Comparison of ENCODE assay signal across 16 mouse cellular contexts in the genomic region with DNA sequence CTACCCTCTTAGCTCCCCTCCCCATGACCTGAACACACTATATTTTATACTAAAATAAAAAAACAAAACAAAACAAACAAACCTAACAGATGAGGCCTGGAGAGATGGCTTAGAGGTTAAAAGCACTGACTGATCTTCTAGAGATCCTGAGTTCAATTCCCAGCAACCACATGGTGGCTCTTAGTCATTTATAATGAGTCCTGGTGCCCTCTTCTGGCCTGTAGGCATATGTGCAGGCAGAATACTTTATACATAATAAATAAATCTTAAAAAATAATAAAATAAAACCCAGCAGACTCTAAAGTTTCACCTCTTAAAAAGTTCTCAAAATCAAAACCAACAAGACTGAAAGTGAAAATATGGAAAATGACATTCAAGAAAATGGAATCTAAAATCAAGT. TPM values are rescaled to one million over a fixed set of nuclear protein-coding genes. Genes with fewer than 3 reads are reported as not detected.
DNase-seq lines count a peak whose midpoint lies in the region; ATAC-seq and TF ChIP-seq lines count a peak whose summit lies in the region.
"Had no signal": no experiment of that assay in that cellular context is flagged by ENCODE, and none has a peak within 500 bp of the region (broad histone marks: within the 10 kb centered on the region; RNA-seq: fewer than 3 reads in every experiment).

No protein-coding gene starts in this region.

- TF ChIP-seq CTCF in intestine, postnatal 0 days (IDR thresholded peaks at IDR 0.05; ENCODE audit: low read depth) = peak; percentile 51
- 0 out of 2 replicates have a peak, but pooled peaks have one; percentile 13 for TF ChIP-seq CTCF in midbrain, postnatal 0 days (IDR thresholded peaks at IDR 0.05)

- H3K9me3 ChIP-seq in intestine, postnatal 0 days (ENCODE audit: control insufficient read depth) = no peaks in the 10 kb centered on the region
- no peaks in the 10 kb centered on the region for H3K9me3 ChIP-seq in intestine, embryonic 15.5 days
- H3K9me3 ChIP-seq in midbrain, postnatal 0 days (ENCODE audit: low read length) = peaks cover 4% of the 10 kb centered on the region; the same call in 1 of the 2 replicates
- no peaks in the 10 kb centered on the region for H3K9me3 ChIP-seq in midbrain, embryonic 15.5 days
- H3K9me3 ChIP-seq: forebrain, embryonic 12.5 days; stomach, embryonic 15.5 days had no signal

- H3K27ac ChIP-seq in intestine, postnatal 0 days (ENCODE audit: low read depth, low read length) = no peak overlapping the region
- no peak overlapping the region for H3K27ac ChIP-seq in intestine, embryonic 15.5 days
- H3K27ac ChIP-seq in midbrain, postnatal 0 days (ENCODE audit: low read depth, low read length) = no peak overlapping the region
- H3K27ac ChIP-seq in midbrain, embryonic 15.5 days = no peak overlapping the region
- H3K27ac ChIP-seq: forebrain, embryonic 12.5 days; midbrain, embryonic 12.5 days; stomach, embryonic 15.5 days had no signal

- H3K4me3 ChIP-seq in intestine, postnatal 0 days (ENCODE audit: low read depth, low read length) = no peak overlapping the region
- no peak overlapping the region for H3K4me3 ChIP-seq in intestine, embryonic 15.5 days (replicated peaks)
- H3K4me3 ChIP-seq in midbrain, postnatal 0 days (ENCODE audit: low read depth, low read length) = no peak overlapping the region
- H3K4me3 ChIP-seq in midbrain, embryonic 15.5 days = no peak overlapping the region
- H3K4me3 ChIP-seq: forebrain, embryonic 12.5 days; midbrain, embryonic 12.5 days; stomach, embryonic 15.5 days had no signal

- H3K36me3 ChIP-seq in intestine, postnatal 0 days (ENCODE audit: control insufficient read depth, insufficient read depth) = no peaks in the 10 kb centered on the region
- no peaks in the 10 kb centered on the region for H3K36me3 ChIP-seq in intestine, embryonic 15.5 days
- H3K36me3 ChIP-seq in midbrain, postnatal 0 days (ENCODE audit: insufficient read depth, low read length) = no peaks in the 10 kb centered on the region
- H3K36me3 ChIP-seq in midbrain, embryonic 15.5 days (replicated peaks) = no peaks in the 10 kb centered on the region
- H3K36me3 ChIP-seq: forebrain, embryonic 12.5 days; midbrain, embryonic 12.5 days; stomach, embryonic 15.5 days had no signal

- H3K4me1 ChIP-seq in intestine, postnatal 0 days (replicated peaks; ENCODE audit: control insufficient read depth, insufficient read depth, low read length) = no peaks in the 10 kb centered on the region
- H3K4me1 ChIP-seq in intestine, embryonic 15.5 days (replicated peaks) = no peaks in the 10 kb centered on the region
- no peaks in the 10 kb centered on the region for H3K4me1 ChIP-seq in midbrain, postnatal 0 days (ENCODE audit: insufficient read depth, low read length)
- H3K4me1 ChIP-seq in midbrain, embryonic 15.5 days = no peaks in the 10 kb centered on the region
- H3K4me1 ChIP-seq: forebrain, embryonic 12.5 days; midbrain, embryonic 12.5 days; stomach, embryonic 15.5 days had no signal

- no peak overlapping the region for H3K4me2 ChIP-seq in intestine, postnatal 0 days (replicated peaks; ENCODE audit: low read depth)
- no peak overlapping the region for H3K4me2 ChIP-seq in intestine, embryonic 15.5 days (replicated peaks)
- H3K4me2 ChIP-seq in midbrain, postnatal 0 days (ENCODE audit: low read depth, low read length, poor library complexity, severe bottlenecking) = no peak overlapping the region
- H3K4me2 ChIP-seq in midbrain, embryonic 15.5 days = no peak overlapping the region
- H3K4me2 ChIP-seq: forebrain, embryonic 12.5 days; midbrain, embryonic 12.5 days; stomach, embryonic 15.5 days had no signal

- no peak for DNase-seq in midbrain, postnatal 0 days (ENCODE audit: low spot score)
- DNase-seq in R1 (ENCODE audit: low read depth, low spot score) = peak; percentile 59
- DNase-seq in adrenal gland, adult 2 months = no peak
- no peak for DNase-seq in retina, postnatal 1 day
- DNase-seq in cerebellum, adult 11 months = no peak
- DNase-seq: adrenal gland, postnatal 36 days; cerebellum, postnatal 25 days; heart, postnatal 14 days; thymus, postnatal 4 days had no signal

- no peak for ATAC-seq in intestine, postnatal 0 days
- no peak for ATAC-seq in intestine, embryonic 15.5 days
- ATAC-seq in midbrain, postnatal 0 days (ENCODE audit: low FRiP score) = no peak
- no peak for ATAC-seq in midbrain, embryonic 15.5 days (replicated peaks)
- ATAC-seq: inflammation-experienced regulatory T-cells, adult 6 months had no signal

- H3K27me3 ChIP-seq in intestine, postnatal 0 days (replicated peaks; ENCODE audit: control insufficient read depth, insufficient read depth, low read length) = no peaks in the 10 kb centered on the region
- no peaks in the 10 kb centered on the region for H3K27me3 ChIP-seq in intestine, embryonic 15.5 days (replicated peaks)
- H3K27me3 ChIP-seq in midbrain, postnatal 0 days (ENCODE audit: insufficient read depth, low read length) = no peaks in the 10 kb centered on the region
- H3K27me3 ChIP-seq in midbrain, embryonic 15.5 days (replicated peaks) = no peaks in the 10 kb centered on the region
- H3K27me3 ChIP-seq: forebrain, embryonic 12.5 days; midbrain, embryonic 12.5 days; stomach, embryonic 15.5 days had no signal

- no peak overlapping the region for H3K9ac ChIP-seq in intestine, postnatal 0 days (ENCODE audit: low read depth, low read length)
- no peak overlapping the region for H3K9ac ChIP-seq in intestine, embryonic 15.5 days
- H3K9ac ChIP-seq in midbrain, postnatal 0 days (replicated peaks; ENCODE audit: low read length, poor library complexity, severe bottlenecking) = no peak overlapping the region
- no peak overlapping the region for H3K9ac ChIP-seq in midbrain, embryonic 15.5 days
- H3K9ac ChIP-seq: forebrain, embryonic 12.5 days; midbrain, embryonic 12.5 days; stomach, embryonic 15.5 days had no signal

RNA-seq across cellular contexts. Expression of a gene that starts 13.0 kb away (rescaled TPM):
- polyA plus RNA-seq in intestine, postnatal 0 days (2015; fragmentation: Nextera tagmentation; extraction: Ambion mirVana) = 14.7 and 15.3 TPM in 2 replicates
- polyA plus RNA-seq in intestine, embryonic 15.5 days (2015; fragmentation: Nextera tagmentation; extraction: Ambion mirVana) = 18.5 and 19.4 TPM in 2 replicates
- 17.2 and 18.3 TPM in 2 replicates for total RNA-seq in midbrain, postnatal 0 days (2014; rRNA removed)
- polyA plus RNA-seq in midbrain, postnatal 0 days (2015; fragmentation: Nextera tagmentation; extraction: Ambion mirVana) = 29.5 and 32.3 TPM in 2 replicates
- 30.9 and 35.8 TPM in 2 replicates for polyA plus RNA-seq in midbrain, embryonic 15.5 days (2015; fragmentation: Nextera tagmentation; extraction: Ambion mirVana)
- total RNA-seq in adrenal gland, adult 2 months (2021) = 10 to 100 TPM; 30.1 to 34.9 TPM
- 1.4 and 1.6 TPM in 2 replicates for polyA plus RNA-seq in adrenal gland, adult 2 months (2012; rRNA removed)

RNA-seq across cellular contexts. Expression of a gene that starts 46.4 kb away (rescaled TPM):
- 11.1 and 11.5 TPM in 2 replicates for polyA plus RNA-seq in intestine, postnatal 0 days (2015; fragmentation: Nextera tagmentation; extraction: Ambion mirVana)
- 20.5 and 24.7 TPM in 2 replicates for polyA plus RNA-seq in intestine, embryonic 15.5 days (2015; fragmentation: Nextera tagmentation; extraction: Ambion mirVana)
- total RNA-seq in midbrain, postnatal 0 days (2014; rRNA removed) = 49.6 and 53.7 TPM in 2 replicates
- 31.2 and 35.0 TPM in 2 replicates for polyA plus RNA-seq in midbrain, postnatal 0 days (2015; fragmentation: Nextera tagmentation; extraction: Ambion mirVana)
- 37.5 and 40.9 TPM in 2 replicates for polyA plus RNA-seq in midbrain, embryonic 15.5 days (2015; fragmentation: Nextera tagmentation; extraction: Ambion mirVana)
- 10 to 100 TPM; 26.4 to 28.6 TPM for total RNA-seq in adrenal gland, adult 2 months (2021)
- 3.5 and 3.7 TPM in 2 replicates for polyA plus RNA-seq in adrenal gland, adult 2 months (2012; rRNA removed)
